ENCODE assay signal across 18 mouse cellular contexts in genomic region chr19:37141623-37142022, GRCm38 (mm10).
A peak's percentile ranks its signal among the peaks of the same experiment; 100 is the strongest.
DNase-seq lines count a peak whose midpoint lies in the region; ATAC-seq and TF ChIP-seq lines count a peak whose summit lies in the region.
"Had no signal": no experiment of that assay in that cellular context is flagged by ENCODE, and none has a peak within 500 bp of the region (broad histone marks: within the 10 kb centered on the region; RNA-seq: fewer than 3 reads in every experiment).

No protein-coding gene starts in this region.

- ATAC-seq in heart, embryonic 12.5 days (ENCODE audit: insufficient number of reproducible peaks, low FRiP score), result peak; percentile 95
- ATAC-seq in G1E (ENCODE audit: extremely low read depth, insufficient number of reproducible peaks, low FRiP score, poor library complexity, severe bottlenecking), result peak; percentile 98
- ATAC-seq in erythroid progenitor cell, adult 5-6 weeks (replicated peaks; ENCODE audit: low FRiP score, poor library complexity, severe bottlenecking), result peak; percentile 31; the same call in 1 of the 2 replicates
- peak; percentile 35; the same call in 1 of the 2 replicates for ATAC-seq in liver, postnatal 0 days
- ATAC-seq: forebrain, embryonic 15.5 days; intestine, embryonic 16.5 days had no signal

- peaks cover 27% of the 10 kb centered on the region for H3K4me1 ChIP-seq in heart, embryonic 12.5 days (replicated peaks)
- H3K4me1 ChIP-seq in G1E (ENCODE audit: insufficient read depth, low read depth, low read length), result peaks cover 61% of the 10 kb centered on the region
- peaks cover 9% of the 10 kb centered on the region for H3K4me1 ChIP-seq in liver, postnatal 0 days (ENCODE audit: insufficient read depth)
- H3K4me1 ChIP-seq: embryonic facial prominence, embryonic 10.5 days; forebrain, embryonic 15.5 days; hindbrain, embryonic 15.5 days; neural tube, embryonic 12.5 days had no signal

- no peaks in the 10 kb centered on the region for H3K36me3 ChIP-seq in heart, embryonic 12.5 days
- no peaks in the 10 kb centered on the region for H3K36me3 ChIP-seq in G1E (replicated peaks)
- H3K36me3 ChIP-seq in liver, postnatal 0 days (replicated peaks; ENCODE audit: insufficient read depth, low read length), result no peaks in the 10 kb centered on the region
- H3K36me3 ChIP-seq: embryonic facial prominence, embryonic 10.5 days; forebrain, embryonic 15.5 days; hindbrain, embryonic 15.5 days; neural tube, embryonic 12.5 days had no signal

- H3K4me3 ChIP-seq in heart, embryonic 12.5 days, result no peak overlapping the region
- H3K4me3 ChIP-seq in G1E (ENCODE audit: low read depth, low read length), result peak overlapping the region; percentile 52; the same call in 1 of the 2 replicates
- no peak overlapping the region for H3K4me3 ChIP-seq in liver, postnatal 0 days (ENCODE audit: low read depth, low read length)
- H3K4me3 ChIP-seq: embryonic facial prominence, embryonic 10.5 days; erythroblast, embryonic 14.5 days; forebrain, embryonic 15.5 days; hindbrain, embryonic 15.5 days; layer of hippocampus, adult 2 months; neural tube, embryonic 12.5 days had no signal

- no peak overlapping the region for H3K9ac ChIP-seq in heart, embryonic 12.5 days
- no peak overlapping the region for H3K9ac ChIP-seq in liver, postnatal 0 days (replicated peaks)
- H3K9ac ChIP-seq: forebrain, embryonic 15.5 days; hindbrain, embryonic 15.5 days; neural tube, embryonic 12.5 days had no signal

- 21% methylated on average over 4 of the region's 4 CpGs for WGBS in heart, embryonic 12.5 days
- WGBS in liver, postnatal 0 days (ENCODE audit: insufficient replicate concordance), result 35% methylated on average over 4 of the region's 4 CpGs

- no peaks in the 10 kb centered on the region for H3K27me3 ChIP-seq in heart, embryonic 12.5 days (replicated peaks)
- H3K27me3 ChIP-seq in G1E (ENCODE audit: insufficient read depth, low read length), result no peaks in the 10 kb centered on the region
- H3K27me3 ChIP-seq in liver, postnatal 0 days (ENCODE audit: insufficient read depth, low read length), result no peaks in the 10 kb centered on the region
- H3K27me3 ChIP-seq: forebrain, embryonic 15.5 days; hindbrain, embryonic 15.5 days; neural tube, embryonic 12.5 days had no signal

- TF ChIP-seq EP300 in liver, postnatal 0 days (IDR thresholded peaks at IDR 0.05; ENCODE audit: low read depth), result peak; percentile 40; the same call in 1 of the 2 replicates

- intact Hi-C loops in heart, postnatal 25 days (cut with DNase I), result no loop called here

- no peaks in the 10 kb centered on the region for H3K9me3 ChIP-seq in heart, embryonic 12.5 days (replicated peaks)
- no peaks in the 10 kb centered on the region for H3K9me3 ChIP-seq in G1E (replicated peaks)
- no peaks in the 10 kb centered on the region for H3K9me3 ChIP-seq in liver, postnatal 0 days (ENCODE audit: low read length)
- H3K9me3 ChIP-seq: embryonic facial prominence, embryonic 10.5 days; forebrain, embryonic 15.5 days; hindbrain, embryonic 15.5 days; neural tube, embryonic 12.5 days had no signal

- TF ChIP-seq CTCF in G1E (IDR thresholded peaks at IDR 0.05; ENCODE audit: low read depth, low read length), result no peak
- TF ChIP-seq CTCF in liver, postnatal 0 days (IDR thresholded peaks at IDR 0.05; ENCODE audit: low read depth), result no peak

- no peak overlapping the region; the same call in 1 of the 2 replicates for H3K4me2 ChIP-seq in heart, embryonic 12.5 days
- peak overlapping the region; percentile 28; the same call in 1 of the 2 replicates for H3K4me2 ChIP-seq in liver, postnatal 0 days (ENCODE audit: low read depth, low read length)
- H3K4me2 ChIP-seq: forebrain, embryonic 15.5 days; hindbrain, embryonic 15.5 days; neural tube, embryonic 12.5 days had no signal

- peak overlapping the region; percentile 35; the same call in 1 of the 2 replicates for H3K27ac ChIP-seq in heart, embryonic 12.5 days (ENCODE audit: poor library complexity, severe bottlenecking)
- H3K27ac ChIP-seq in liver, postnatal 0 days (ENCODE audit: low read depth), result no peak overlapping the region
- H3K27ac ChIP-seq: embryonic facial prominence, embryonic 10.5 days; forebrain, embryonic 15.5 days; hindbrain, embryonic 15.5 days; layer of hippocampus, adult 2 months; neural tube, embryonic 12.5 days had no signal

- no peak for DNase-seq in heart, postnatal 25 days (ENCODE audit: low spot score)
- peak; percentile 26 for DNase-seq in G1E (ENCODE audit: low spot score)
- DNase-seq in liver, postnatal 0 days, result no peak
- DNase-seq in kidney, postnatal 25 days, result no peak
- DNase-seq in layer of hippocampus, postnatal 25 days (ENCODE audit: extremely low spot score in 1 of 2, low spot score in 1 of 2), result no peak
- DNase-seq in kidney, adult 18-20 months, result no peak
- DNase-seq: cerebellum, postnatal 10 days; heart, postnatal 14 days; thymus, postnatal 14 days had no signal

Comparison
In these comparisons a context has a peak if more than half of its experiments do, and no peak if none do; other contexts are left out.
1. ATAC-seq: peak in every context shown above with its lines; median percentile 98 in G1E; 95 in heart, embryonic 12.5 days; 35 in liver, postnatal 0 days; 31 in erythroid progenitor cell, adult 5-6 weeks.